Mouse (Mus musculus): ENCODE results near the gene Mrc1. TPM values are rescaled to one million over a fixed set of nuclear protein-coding genes. Genes with fewer than 3 reads are reported as not detected.
"Not testable (repeated sequence)": the region's sequence is repeated elsewhere in the genome, so short reads cannot be mapped to it uniquely, and the experiment has no call there.

Mrc1 gene
- total RNA-seq (2021), result 1 to 10 TPM; 3.3 to 5.1 TPM

DNA sequence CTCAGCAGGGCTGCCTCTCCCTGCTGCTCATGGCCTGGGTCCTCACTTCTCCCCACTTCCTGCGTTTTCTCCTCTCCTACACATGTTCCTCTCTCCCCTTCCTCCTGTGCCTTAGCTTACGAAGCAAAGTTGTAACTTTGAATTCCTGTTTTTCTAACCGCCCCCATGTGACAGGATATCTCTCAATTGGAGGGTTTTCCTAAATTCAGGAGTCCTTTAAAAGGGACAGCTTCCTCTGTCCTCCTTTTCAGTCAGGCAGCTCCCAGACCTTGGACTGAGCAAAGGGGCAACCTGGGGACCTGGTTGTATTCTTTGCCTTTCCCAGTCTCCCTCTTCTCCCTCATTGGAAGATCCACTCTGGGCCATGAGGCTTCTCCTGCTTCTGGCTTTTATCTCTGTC, at the start of gene Mrc1:
Gene Mrc1 (plus strand): TSS at position 244 of the 400 bp plus-strand sequence.
- no peak for DNase-seq

DNA sequence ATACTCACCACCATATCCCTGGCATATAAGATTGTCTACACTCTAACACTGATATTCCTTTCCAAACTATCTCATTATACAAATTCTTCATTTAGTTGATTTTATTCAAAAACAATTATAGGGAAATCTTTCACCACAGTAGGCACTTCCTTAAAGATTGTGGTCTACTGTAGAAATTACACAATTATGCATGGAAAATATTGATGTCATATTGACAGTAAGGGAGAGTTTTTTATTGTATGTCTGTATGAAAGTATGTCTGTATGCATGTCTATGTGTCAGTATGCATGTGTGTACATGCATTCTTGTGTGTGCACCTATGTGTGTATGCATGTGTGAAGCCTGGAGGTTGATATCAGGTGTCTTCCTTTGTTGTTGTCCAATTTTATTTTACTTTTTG, 44.8 kb upstream of the Mrc1 start:
- DNase-seq, result no peak

DNA sequence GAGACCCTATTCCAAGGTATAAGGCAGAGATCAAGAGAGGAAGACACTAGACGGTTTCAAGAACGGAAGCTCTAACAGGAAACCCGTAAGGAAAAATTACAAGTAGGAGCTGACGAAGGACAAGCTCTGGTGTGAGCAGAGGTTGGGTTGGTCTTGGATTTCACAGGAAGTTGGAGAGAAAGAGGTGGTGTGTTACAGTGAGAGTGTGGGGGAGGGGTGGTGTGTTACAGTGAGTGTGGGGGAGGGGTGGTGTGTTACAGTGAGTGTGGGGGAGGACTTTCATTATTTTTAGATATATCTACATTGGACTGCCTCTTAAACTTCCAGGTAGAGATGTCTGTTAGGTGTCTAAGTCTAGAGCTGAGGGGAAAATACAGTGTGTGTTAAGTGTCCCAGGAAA, 38.5 kb upstream of the Mrc1 start:
- no peak for DNase-seq

DNA sequence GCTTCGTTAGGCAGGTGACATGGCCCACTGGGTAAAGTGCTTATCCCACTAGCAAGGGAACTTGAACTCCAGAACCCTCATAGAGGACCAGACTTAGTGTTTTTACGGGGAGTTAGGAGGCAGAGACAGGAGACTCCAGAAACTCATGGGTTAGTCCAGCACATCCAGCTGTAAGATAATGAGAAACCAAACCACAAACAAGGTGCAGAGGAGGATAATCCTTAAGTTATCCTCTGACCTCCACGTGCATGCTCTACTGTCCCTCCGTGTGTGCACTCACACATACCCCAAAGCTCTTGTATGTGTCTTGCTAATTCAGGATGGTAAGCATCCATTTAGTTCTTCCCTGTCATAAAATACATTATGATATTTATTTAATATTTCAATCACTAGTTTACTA, 37.6 kb upstream of the Mrc1 start:
- no peak for DNase-seq

DNA sequence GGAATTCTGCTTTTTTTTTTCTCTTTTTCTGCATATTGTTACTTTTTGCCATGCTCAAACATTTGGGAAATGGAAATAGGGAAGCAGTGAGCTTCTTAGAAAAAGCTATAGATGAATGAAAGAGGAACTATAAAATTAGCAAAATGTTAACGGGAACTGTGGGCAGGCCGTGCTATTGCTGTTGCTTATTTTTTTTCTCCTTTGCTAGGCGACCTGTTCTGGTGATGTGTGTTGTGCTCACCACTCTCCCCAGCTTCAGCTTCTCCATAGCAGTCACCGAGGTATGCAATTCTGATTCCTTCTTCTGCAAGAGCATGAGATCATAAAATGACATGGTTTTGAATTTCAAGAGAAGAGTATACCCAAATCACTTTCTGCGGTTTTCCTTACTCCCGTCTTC, 37.1 kb upstream of the Mrc1 start:
- no peak for DNase-seq

DNA sequence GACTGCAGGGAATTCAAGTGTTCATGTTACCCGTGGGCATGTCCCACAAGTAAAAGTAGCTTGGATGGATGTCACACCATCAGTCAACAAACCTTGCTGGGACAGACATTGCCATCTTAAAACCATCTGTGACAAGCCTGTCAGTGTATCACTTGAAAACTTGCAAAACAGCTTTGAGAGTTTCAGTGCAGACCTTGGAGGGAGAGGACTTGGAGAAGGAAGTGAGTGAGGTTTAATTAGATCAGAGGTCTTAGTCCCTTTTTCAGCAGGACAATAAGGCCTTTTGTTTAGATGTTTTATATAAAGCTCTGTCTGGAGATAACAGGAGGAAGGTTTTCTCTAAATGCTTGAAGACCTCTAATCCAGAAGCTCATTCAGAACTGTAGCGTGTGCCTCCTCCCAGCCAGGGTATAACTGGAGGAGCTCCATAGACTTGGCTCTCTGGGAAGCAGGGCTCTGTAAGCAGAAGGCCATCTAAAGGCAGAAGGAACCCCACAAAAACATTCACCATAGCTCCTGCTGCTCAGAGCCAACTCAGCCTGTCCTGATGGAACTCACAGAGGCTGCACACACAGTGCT, 30.8 kb upstream of the Mrc1 start:
- not testable (repeated sequence) for DNase-seq

DNA sequence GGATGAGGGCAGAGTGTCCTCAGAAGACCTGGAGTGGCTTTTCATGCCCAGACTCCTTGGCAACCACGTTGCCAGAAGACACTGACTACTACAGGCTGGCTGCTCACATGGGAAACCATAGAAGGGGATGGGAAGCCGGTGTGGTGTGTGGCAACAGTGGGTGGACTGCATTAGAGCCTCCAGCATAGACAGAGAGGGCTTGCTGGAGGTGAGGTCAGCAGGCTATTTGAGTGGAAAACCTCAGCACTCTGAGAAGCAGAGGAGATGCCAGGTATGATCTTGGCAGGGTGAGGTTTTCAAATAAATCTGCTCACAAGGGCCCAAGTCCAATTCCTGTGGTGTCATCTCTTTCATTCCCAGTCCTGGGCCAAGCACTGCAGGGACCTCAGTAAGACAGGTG, 29.6 kb upstream of the Mrc1 start:
- no peak for DNase-seq

DNA sequence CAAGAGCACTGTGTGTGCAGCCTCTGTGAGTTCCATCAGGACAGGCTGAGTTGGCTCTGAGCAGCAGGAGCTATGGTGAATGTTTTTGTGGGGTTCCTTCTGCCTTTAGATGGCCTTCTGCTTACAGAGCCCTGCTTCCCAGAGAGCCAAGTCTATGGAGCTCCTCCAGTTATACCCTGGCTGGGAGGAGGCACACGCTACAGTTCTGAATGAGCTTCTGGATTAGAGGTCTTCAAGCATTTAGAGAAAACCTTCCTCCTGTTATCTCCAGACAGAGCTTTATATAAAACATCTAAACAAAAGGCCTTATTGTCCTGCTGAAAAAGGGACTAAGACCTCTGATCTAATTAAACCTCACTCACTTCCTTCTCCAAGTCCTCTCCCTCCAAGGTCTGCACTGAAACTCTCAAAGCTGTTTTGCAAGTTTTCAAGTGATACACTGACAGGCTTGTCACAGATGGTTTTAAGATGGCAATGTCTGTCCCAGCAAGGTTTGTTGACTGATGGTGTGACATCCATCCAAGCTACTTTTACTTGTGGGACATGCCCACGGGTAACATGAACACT, 28.2 kb upstream of the Mrc1 start:
- not testable (repeated sequence) for DNase-seq

DNA sequence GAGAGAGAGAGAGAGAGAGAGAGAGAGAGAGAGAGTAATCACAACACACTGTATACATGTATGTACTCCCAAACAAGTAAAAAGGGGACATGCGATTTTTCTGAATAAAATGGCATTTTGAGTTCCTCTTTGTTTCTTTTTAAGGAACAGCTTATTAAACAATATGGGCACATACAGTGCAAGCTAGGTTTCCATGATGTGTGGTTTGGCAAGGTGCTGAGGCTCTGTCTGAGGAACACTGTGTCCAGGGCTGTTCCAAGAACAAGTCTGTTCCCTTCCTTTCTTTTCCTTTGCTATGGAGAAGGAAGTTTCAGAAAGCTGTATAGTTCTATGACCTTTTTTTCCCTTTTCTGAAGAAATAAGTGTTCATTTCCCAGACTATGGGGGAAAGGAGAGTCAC, 24.9 kb upstream of the Mrc1 start:
- DNase-seq, result no peak

DNA sequence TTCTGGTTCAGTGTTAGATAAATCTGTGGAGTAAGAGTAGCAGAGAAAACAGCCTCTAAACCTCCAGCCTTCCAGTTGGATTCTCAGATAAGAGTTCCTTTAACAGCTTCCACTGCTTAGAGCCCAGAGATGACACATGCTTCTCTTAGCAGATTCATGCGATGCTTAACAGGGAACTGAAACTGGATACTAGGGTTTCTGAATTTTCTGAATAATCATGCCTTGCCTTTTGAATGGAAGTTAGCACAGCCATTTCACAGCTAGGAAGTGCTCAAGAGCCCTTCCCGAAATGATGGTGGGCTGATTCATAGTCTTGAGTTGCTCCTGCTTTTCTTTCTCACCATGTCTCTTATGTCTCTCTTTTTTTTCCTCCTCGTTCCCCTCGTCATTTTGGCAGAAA, 22.4 kb upstream of the Mrc1 start:
- DNase-seq, result no peak

DNA sequence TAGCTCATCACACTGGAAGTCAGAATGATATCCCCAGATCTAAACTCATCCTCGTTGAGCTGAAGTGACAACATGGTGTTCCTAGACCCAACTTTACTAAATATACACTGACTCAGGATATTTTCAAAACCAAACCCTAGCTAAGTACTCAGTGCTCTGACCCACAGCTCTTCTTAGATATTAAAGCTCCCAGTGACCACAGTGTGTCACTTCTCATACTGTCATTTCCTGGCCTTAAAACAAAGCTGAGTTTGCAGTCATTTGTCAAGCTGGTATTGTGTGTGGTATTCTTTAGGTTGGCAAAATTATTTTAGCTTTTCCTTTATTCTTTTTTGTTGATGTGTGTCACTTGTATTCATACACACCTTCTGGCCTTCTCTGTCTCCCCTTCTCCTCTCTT, 18.5 kb upstream of the Mrc1 start:
- no peak for DNase-seq

DNA sequence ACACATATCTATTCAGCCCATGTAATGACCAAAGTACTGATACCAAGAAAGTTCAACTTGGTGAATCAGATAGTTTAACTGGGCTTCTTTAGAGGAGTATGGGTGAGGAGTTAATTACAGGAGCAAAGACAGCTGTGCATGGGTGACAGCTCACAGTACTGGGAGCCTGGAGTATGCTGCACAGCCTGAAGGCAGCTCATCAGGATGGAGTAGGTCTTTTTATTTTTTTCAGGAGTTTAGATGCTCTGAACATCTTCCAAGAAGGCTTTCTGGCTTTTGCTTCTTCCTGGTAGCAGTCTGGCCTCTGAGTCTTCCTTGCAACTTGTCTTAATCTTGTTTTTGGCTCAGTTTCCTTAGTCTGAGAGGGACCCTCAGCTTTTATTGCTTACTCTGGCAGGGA, 17.6 kb upstream of the Mrc1 start:
- no peak for DNase-seq

DNA sequence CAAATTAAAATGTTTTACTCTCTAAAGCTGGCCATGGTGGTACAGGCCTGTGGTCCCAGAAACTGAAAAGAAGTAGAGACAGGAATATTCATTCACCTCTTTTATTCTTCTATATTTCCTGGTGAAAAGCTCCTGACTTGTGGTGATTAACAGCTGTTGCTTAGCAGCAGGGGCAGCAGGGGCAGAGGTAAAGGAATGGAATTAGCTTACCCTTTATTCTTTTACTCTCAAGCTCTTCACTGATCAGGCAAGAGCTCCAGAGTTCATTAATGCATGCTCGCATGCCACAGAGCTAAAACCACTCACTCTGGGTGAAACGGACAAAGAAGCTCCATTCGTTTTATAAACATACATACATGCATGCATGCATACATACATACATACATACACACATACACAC, 14.4 kb upstream of the Mrc1 start:
- no peak for DNase-seq

DNA sequence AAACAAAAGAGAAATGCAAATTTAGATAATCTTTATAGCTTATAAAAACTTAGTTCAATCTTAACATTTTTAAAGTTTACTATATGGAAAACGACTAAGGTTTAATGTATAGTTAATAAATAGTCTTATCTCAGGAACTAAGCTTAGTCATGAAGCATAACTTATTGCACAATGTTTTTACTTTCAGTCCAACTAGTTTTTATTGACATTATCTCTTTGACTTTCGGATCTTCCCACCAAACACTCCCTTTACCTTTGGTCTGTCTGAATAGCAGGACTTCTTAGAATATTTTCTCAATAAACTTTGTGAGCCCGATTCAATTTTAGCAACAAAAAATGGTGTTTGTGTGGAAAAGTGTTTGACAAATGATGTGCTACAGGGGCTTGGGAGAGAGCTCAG, 12.5 kb upstream of the Mrc1 start:
- no peak for DNase-seq

DNA sequence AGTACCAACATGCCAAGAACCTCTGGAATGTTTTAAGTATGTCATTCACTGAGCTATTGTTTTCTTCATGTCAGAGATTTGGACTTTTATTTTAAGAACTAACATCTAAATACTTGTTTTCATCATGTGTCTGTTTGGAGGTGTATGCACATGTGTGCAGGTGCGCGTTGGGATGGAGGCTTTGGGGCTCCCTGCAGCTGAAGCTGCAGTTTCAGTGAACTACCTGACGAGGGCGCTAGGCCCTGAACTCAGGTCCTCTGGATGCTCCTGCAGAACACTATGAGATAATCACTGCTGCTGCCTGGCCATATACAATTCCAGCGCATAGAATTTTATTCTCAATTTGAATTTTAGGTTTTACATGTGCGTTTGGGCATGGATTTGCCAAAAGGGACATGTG, 11.1 kb upstream of the Mrc1 start:
- DNase-seq, result no peak

DNA sequence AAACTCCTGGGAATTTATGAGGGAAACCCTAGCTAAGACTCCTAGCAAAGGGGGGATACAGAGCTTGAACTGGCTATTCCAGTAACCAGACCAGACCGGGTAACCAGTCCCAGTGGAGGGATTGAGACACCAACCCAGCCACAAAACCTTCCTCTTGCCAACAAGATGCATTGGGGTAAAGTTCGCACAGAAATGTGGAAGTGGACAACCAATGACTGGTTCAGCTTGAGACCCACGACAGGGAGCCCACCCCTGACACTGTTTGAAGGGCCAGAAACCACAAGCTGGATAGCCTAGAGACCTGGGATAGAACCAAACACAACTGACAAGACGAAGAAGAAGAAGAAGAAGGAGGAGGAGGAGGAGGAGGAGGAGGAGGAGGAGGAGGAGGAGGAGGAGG, 4.8 kb upstream of the Mrc1 start:
- DNase-seq, result no peak

DNA sequence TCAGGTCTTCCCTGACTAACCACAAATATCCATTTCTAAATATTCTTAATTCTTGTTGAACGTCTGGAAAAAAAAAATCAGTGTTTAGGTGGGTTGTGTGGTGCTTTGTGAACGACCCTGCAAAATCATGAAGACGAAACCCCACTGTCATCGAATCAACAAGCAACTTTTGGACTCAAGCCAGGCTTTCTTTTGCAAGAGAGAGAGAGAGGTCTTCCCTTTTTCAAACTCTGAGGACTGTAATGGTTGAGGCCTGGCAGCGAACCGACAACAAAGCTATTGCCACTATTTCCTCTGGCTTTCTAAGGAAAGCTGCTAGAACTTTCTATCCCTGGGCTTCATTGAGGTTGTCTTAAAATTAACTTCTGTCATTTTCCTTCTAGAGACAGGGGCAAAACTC, 697 bp upstream of the Mrc1 start:
- no peak for DNase-seq

DNA sequence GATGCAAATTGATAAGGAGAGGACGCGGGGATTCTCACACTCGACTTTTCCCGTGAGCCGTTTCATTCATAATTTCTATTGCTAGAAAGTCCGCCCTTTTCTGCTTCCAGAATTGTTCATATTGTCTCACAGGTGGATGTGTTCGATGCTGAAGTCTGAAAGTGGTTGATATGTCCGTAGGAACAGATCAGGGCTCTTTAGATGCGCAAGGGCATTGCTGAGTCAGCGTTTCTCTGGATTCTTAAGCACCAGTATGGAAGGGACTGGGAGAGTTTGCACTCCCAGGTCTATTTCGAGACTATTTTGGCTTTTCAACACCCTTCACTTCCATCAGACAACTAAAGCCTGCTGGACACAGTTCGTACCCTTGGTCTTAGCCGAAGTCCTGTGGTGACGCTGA, 787 bp downstream of the Mrc1 start:
- no peak for DNase-seq

DNA sequence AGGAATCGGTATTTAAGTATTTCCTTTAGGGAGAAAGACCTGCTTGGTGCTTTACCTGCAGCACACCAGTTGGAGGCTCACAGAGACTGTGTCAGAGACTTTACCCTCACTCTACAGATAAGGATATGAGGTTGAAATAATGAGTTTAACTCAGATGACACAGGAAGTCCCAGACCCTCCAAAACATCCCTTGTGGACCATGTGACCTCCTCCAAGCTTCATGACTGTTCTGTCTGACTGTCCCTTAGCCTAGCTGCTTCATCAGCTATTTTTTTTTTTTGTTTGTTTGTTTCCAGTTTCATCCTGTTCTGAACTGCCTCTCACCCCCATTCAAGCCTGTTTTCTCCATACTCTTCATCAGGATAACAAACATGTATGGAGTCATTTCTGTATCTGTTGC, 3.7 kb downstream of the Mrc1 start:
- no peak for DNase-seq

DNA sequence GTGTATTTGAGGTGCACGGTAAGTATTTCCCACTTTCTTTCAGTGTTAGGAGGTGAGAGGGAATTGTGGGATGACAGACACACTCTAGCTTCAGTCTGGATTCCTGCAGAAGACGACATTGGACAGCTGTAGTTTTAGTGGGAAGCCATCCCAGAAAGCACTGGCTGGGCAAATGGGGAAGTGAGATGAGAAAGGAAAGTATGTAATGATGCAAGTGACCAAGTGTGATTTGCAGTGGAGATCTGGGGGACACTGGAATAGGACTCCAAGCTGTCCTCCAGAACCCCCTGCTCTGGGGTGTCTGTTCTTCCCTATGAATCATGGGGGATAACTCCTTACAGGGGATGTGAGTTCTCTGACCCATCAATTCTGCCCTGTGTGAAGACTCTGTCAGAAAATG, 4.8 kb downstream of the Mrc1 start:
- DNase-seq, result no peak

DNA sequence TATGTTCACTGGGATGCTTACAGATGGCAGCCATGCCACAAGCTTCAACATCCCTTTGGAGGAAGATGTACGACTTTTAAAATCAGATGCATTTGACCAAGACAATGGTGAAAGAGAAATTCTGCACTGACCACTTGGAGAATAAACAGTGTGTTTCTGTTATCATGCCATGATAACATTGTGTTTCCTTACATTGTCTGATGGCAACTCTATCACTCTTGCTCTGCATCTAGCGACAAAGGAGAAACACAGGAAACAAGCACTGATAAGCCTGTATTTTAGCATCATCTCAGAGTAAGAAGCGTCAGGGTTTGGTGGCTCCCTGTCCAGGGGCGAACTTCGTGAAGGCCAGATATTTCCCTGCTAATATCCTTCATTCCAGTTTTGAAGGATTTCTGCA, 6.1 kb downstream of the Mrc1 start:
- no peak for DNase-seq

DNA sequence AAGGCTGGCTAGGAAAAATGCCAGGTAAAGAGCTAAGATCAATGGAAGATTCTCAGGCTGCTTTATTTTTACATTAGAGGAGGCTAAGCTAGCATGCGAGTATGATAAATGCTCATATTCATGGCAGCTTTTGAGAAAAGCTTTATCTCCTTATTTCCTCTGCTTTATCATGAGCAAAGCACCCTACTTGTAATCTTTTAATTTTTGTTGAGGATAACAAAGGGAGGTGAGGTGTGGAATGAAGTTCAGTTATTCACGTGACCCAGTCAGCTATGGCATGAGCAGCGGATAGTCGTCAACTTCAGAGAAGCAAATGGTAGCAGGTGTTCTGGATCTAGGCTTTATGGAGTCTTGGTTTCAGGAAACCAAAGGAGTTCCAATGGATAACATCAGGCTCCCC, 7.7 kb downstream of the Mrc1 start:
- no peak for DNase-seq

DNA sequence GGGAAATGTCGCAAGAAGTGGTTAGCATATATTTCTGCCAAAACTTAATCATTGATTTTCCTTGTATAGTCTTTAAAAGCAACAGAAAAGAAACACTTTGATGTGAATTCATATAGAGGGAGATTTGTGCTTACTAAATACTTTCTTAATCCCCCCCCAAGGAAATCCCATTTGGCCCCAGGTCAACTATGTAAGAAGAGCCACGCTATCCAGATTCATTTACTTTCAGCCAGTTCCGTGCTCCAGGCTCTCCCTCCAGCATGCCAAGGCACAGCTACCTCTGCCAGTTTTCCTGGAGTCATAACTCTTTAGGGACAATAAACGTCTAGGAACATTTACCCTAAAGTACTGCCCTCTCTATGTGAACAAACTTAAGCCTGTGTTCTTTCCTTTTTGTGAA, 8.5 kb downstream of the Mrc1 start:
- DNase-seq, result no peak

DNA sequence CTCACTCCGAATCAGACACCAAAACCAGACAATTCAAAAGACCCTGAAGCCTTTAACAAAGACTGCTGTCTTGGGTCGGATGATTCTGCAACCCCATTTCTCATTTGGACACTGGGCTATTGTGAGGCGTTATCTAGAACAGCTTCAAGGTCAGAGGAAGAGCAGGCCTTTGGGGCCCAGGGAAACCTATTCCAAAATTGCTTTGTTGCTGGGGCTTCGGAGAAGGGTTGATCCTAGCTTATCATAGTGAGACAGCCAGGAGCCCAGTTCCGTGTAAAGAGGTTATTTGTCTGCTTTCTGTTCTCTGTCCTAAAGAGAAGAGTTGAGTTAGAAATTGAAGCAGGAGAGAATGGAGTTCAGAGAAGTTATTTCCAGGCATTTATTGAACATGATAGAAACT, 10.0 kb downstream of the Mrc1 start:
- DNase-seq, result no peak

DNA sequence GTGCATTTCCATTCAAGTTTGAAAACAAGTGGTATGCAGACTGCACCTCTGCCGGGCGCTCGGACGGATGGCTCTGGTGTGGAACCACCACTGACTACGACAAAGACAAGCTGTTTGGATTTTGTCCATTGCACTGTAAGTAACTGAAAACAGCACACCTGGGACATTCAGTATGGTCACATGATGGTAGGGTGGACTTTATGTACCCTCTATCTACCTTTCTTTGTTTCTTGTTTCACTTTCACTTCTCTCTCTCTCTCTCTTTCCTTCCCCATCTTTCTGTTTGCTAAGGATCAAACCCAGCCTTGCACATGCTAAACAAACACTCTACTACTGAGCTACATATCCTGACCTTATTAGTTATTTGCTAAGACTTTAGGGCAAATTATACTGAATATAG, 15.0 kb downstream of the Mrc1 start:
- DNase-seq, result no peak

Measured in layer of hippocampus, postnatal 36 days (tissue).